Mouse (Mus musculus) urinary bladder, adult 2 months (tissue): ENCODE results near the gene Zyx. TPM values are rescaled to one million over a fixed set of nuclear protein-coding genes. Genes with fewer than 3 reads are reported as not detected.

Experiments used
- DNase-seq: peaks from one replicate; pipeline ENCODE4 v3.0.0; 2022; ENCODE audit warnings: low spot score
- polyA plus RNA-seq: library from polyadenylated mRNA; depleted of rRNA; stranded (reverse); fragments of >200 nt; gene quantifications from 2 replicates; pipeline ENCODE4 v1.2.3, GENCODE M21; 2012; rRNA removed

The Zyx gene
- 124 and 140 TPM in 2 replicates for polyA plus RNA-seq

GRCm38 (mm10) chr6:42349426-42350020, at the start of gene Zyx:
Zyx (plus strand) TSS chr6:42349630.
- peak; percentile 94 for DNase-seq

DNA sequence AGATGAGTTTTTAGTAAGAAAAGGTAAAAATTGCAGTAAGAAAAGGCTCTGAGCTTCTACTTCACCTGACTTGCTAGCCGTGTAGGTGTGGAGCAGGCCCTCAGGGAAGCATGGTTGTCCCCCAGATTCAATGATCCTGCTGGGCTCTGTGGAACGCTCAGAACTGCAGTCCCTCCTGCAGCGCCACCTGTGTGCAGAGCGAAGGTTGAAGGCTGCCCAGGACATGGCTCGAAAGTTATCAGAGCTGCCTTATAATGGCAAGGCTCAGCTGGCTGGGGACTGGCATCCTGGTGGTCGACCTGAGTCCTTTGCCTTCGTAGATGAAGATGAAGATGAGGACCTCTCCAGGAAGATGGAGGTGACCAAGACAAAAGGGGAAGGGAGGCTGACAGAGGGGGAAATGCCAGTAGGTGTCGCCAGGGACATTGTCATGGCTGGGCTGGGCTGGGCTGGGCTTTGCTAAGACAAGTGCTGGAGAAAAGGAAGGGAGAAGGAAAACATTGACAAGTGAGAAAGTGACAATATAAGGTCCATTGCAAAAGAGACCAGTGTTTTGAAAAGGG, 39.5 kb upstream of the Zyx start:
- DNase-seq, result no peak

DNA sequence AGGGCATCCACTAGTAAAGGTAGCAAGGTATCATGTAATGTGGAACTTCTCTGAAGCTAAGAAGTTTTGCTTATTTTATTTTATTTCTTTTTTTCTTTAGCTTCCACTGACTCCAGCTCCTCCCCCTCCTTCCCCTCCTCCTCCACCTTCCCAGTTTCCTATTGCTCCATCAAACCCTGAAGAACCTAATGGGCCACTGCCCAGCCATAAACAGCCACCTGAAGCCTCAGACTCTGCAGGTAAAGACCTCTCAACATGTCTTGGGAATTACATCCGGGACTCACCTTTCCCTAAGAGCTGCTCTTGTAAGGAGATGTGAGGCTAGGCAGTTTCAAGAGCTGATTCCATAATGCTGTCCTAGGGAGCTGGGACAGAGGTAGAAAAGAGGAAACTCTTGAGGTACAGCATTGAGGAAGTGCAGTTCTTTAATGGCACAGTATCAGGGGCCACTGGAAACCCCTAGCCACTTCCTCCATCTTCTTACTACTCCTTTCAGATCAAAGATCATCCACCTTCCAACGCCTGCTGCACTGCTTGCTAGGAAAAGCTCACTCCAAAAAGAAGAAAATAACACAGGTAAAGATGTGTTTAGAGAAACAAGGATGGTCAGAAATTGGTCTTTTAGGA, 38.9 kb upstream of the Zyx start:
- no peak for DNase-seq

DNA sequence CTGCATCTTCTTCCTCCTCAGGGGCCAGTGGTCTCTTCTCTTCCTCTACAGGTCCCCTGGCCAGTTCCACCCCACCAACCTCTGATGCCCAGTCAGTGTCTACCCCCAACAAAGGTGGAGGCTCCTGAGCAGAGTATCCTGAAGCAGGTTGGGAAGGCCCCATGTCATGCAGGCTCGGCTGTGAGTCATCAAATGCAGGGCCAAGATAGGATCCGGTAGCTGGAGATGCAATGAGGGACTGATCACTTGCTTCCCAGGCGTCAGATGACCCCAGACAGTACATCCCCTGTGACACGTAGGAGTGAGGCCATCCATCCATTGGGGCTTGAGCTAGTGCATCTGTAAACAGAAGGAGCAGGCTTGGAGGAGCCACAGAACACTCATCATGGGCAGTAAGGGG, 31.1 kb upstream of the Zyx start:
- no peak for DNase-seq

DNA sequence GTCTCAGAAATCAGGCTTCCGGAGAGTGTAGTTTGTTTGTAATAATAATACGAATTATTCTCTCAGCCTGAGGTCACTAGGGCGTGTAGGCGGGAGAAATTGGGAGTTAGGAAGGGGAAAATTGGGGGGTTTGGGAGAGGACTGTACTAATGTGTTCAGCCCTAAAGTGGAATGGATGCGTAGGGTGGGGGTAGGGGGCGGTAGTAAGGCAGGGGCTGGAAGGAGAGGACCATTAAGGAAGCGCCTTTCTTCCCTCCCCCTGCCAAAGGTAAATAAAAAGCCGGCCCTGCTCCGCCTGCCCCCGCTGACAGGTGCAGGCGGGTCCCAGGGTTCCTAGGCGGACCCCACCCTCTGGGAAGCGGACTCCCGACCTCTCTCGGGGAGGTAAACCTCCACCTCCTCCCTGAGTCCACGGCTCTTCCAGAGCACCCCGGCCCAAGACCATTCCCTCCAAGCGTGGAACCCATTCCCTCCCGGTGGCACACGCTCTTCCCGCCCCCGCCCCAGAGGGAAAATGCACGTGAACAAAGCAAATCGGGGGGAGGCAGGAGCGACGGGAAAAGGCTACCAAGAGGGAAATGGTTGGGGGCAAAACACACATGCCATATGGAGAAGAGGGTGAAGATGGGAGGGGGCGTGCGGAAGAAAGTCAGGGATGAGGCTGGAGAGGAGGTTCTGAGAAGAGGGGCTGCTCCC, 25.9 kb upstream of the Zyx start:
- no peak for DNase-seq

DNA sequence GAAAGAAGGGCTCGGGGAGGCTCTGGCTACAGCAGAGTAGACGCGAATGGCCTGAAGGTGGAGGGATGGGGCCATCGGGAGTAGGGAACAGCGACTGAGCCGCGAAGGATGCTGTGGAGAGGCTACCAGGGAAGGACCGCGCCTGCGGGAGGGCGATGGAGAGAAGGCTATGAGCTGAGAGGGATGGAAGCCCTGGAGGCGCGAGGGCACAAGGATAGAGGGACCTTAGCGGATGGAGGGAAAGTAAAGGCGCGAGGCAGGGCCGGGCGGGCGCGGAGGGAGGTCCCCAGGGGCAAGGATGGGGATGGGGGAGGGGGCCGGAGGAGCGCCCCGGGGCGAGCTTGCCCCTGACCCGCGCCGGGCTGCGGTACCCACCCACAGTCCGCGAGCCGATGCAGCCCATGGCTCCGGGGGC, 25.4 kb upstream of the Zyx start:
- DNase-seq, result no peak

- DNase-seq, result no peak
These were observed 24.8 kb upstream of the Zyx start, which contains the start of gene Fam131b for GRCm38 (mm10) chr6:42324482-42325267. Fam131b (minus strand) TSS chr6:42324643.

DNA sequence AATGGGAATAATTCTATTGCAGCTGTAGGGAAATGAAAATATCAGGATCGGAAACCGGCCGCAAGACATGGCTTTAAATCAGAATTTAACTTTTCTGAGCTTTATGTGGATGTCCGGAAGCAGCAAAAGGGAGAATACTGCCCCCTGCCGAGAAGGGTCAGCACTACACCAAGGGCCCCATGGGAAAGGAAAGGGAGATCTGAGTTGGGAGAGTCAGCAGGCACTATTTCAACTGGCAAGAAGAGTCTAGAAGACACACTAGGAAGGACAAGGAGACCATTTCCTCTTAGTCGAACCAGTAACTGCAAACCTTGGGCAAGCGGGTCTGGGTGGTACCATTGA, 24.2 kb upstream of the Zyx start:
- peak; percentile 58 for DNase-seq

- DNase-seq, result no peak
These were observed 22.9 kb upstream of the Zyx start for GRCm38 (mm10) chr6:42326509-42326908.

GRCm38 (mm10) chr6:42328757-42329156, 20.7 kb upstream of the Zyx start:
- no peak for DNase-seq

GRCm38 (mm10) chr6:42330216-42330615, 19.2 kb upstream of the Zyx start:
- DNase-seq, result no peak

- DNase-seq, result no peak
These were observed 18.5 kb upstream of the Zyx start for GRCm38 (mm10) chr6:42330946-42331345.

- DNase-seq, result no peak
These were observed 10.2 kb upstream of the Zyx start for GRCm38 (mm10) chr6:42339189-42339588.

DNA sequence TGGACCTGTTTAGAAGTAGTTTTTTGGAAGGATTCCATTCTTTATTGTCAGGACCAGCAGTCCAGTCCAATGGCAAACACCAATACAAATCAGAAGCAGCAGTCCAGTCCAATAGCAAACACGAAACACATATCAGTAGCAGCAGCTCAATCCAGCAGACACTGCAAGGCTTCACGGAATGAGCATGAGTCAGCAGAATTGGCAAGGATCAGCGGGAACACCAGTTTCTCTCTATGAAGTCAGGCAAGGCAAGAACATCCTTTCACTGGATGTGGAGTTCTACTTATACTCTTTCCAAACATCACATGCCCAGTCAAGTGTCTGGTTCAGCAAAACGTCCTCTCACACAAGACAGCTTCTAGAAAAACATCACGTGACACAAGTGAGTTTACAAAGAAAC, 9.4 kb upstream of the Zyx start:
- DNase-seq, result no peak

- no peak for DNase-seq
These were observed 7.3 kb upstream of the Zyx start for GRCm38 (mm10) chr6:42342171-42342570.

GRCm38 (mm10) chr6:42343361-42344120, 5.9 kb upstream of the Zyx start:
- DNase-seq, result no peak

DNA sequence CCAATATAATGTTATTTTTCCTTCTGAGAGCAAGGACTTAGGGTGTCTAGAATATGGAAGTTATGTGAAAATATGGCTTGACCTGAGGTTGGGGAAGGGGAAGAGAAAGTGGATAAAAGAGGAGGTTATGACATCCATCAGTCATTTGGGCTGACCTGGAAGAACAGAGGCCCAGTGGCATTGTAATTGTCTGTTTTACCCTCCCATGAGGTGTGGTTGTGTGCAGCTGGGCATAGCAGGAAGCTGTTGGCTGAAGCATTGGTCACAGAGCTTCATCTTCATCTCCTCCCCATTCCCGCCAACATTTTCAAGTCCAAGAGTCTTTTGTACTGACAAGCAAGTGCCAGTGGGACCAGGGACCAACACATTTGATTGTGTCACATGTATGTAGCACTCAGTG, 5.2 kb upstream of the Zyx start:
- DNase-seq, result no peak

DNA sequence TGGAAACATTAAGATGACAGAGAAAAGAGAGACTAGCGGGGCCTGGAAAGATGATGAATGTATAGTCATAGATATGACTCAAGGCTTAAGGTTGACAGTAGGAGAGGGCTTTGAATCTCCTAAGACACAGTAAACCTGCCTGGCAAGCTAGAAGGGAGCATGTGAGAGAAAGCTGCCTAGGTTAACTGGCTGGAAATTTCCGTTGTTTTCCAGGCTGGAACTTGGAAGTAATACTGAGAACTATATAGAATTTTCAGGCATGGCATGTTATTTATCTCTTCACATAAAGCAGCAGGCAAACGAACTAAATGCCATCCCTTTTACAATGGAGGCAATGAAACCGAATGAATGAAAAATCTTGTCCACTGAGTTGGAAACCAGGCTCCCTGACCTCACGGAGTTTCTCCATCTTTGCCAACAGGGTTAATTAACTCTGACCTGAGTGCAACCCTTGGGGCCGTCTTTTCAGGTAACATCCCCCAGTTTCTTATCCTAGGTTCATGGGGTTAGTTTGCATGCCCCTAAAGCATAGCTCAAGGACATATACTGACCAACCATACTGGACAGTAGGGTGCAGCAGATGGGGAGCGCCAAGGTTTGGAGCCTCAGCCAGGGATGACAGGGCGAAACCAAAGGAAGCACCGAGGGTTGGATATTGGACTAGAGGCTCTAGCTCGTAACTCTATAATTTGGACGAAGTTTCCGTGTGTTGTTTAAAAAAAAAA, 987 bp upstream of the Zyx start:
- DNase-seq, result no peak

DNA sequence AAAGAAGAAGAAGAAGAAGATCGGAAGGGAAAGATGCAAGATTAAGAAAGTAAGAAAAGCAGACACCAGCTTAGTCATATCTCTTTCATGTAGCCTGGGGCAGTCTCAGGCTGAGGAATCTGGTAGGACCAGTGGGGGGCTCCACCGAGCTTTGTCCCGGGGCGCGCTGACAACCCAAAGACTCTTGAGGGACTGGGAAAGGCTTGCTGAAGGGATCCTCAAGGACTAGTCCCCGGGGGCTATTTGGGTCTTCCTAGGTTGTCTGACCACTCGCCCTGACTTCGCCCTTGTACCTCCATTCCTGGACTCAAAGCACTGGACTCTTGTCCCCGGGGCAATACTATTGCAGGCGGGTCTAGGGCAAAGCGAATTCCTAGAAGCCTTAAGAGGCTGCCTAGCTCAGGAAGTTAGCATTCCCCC, 414 bp upstream of the Zyx start:
- peak; percentile 62 for DNase-seq
